Mouse (Mus musculus) activated CD4-positive, CD25-positive, alpha-beta regulatory T cell (primary cell): ENCODE data around the gene Nr2c2ap. TPM values are rescaled to one million over a fixed set of nuclear protein-coding genes. Genes with fewer than 3 reads are reported as not detected.

Source experiments
- polyA plus RNA-seq, 2 experiments: library from polyadenylated mRNA; unstranded; fragments of 100-300 nt; shearing (Covaris generic); gene quantifications; one replicate each; pipeline ENCODE4 v1.2.1; 2017

Nr2c2ap gene
- polyA plus RNA-seq = 10 to 100 TPM; 38.4 to 61.7 TPM

GRCm38 (mm10) chr8:70131166-70131883 is at the start of gene Nr2c2ap:
Gene Nr2c2ap (plus strand): TSS chr8:70131333.

GRCm38 (mm10) chr8:70083285-70083684 is 47.8 kb upstream of the Nr2c2ap start, which contains the start of gene Hapln4:
Gene Hapln4 (plus strand): TSS chr8:70083457.

GRCm38 (mm10) chr8:70120667-70121066 is 10.5 kb upstream of the Nr2c2ap start, which contains the start of gene Ncan:
Gene Ncan (minus strand): TSS chr8:70120873.

GRCm38 (mm10) chr8:70139026-70139857 is 8.1 kb downstream of the Nr2c2ap start, which contains the start of the genes Rfxank, Borcs8 and Mef2b:
Gene Rfxank (minus strand): TSS chr8:70139154.
Gene Borcs8 (plus strand): TSS chr8:70139499.
Gene Mef2b (plus strand): TSS chr8:70139711.

GRCm38 (mm10) chr8:70172043-70172681 is 41.0 kb downstream of the Nr2c2ap start, which contains the start of gene Tmem161a:
Gene Tmem161a (plus strand): TSS chr8:70172356.

Other genes starting within 250 kb of the Nr2c2ap start
- gene Cilp2, start 243.6 kb upstream of the Nr2c2ap start, polyA plus RNA-seq = under 1 TPM; 0.14 to 0.30 TPM
- 1 to 10 TPM; 3.7 to 5.4 TPM for gene Tssk6, start 229.1 kb upstream of the Nr2c2ap start, polyA plus RNA-seq
- 100 to 1,000 TPM; 207 TPM for gene Ndufa13, start 228.8 kb upstream of the Nr2c2ap start, polyA plus RNA-seq
- gene Yjefn3, start 228.6 kb upstream of the Nr2c2ap start, polyA plus RNA-seq = 1 to 10 TPM in 1 of 2 experiments, under 1 TPM in 1; 0.80 to 3.1 TPM
- gene Gatad2a, start 134.9 kb upstream of the Nr2c2ap start, polyA plus RNA-seq = 100 to 1,000 TPM in 1 of 2 experiments, 10 to 100 TPM in 1; 90.0 to 122 TPM
- gene Mau2, start 88.6 kb upstream of the Nr2c2ap start, polyA plus RNA-seq = 10 to 100 TPM; 65.7 to 80.1 TPM
- gene Sugp1, start 88.5 kb upstream of the Nr2c2ap start, polyA plus RNA-seq = 10 to 100 TPM; 57.2 to 63.2 TPM
- gene Tm6sf2, start 58.4 kb upstream of the Nr2c2ap start, polyA plus RNA-seq = under 1 TPM in 1 of 2 experiments, not detected in 1; 0.30 TPM
- gene Hapln4, start 47.9 kb upstream of the Nr2c2ap start, polyA plus RNA-seq = not detected
- gene Ncan, start 10.5 kb upstream of the Nr2c2ap start, polyA plus RNA-seq = under 1 TPM in 1 of 2 experiments, not detected in 1; 0.10 TPM
- gene Rfxank, start 7.8 kb downstream of the Nr2c2ap start, polyA plus RNA-seq = 10 to 100 TPM; 25.1 to 31.2 TPM
- gene Borcs8, start 8.2 kb downstream of the Nr2c2ap start, polyA plus RNA-seq = 10 to 100 TPM; 55.4 to 79.7 TPM
- 1 to 10 TPM in 1 of 2 experiments, under 1 TPM in 1; 0.81 to 1.1 TPM for gene Mef2b, start 8.4 kb downstream of the Nr2c2ap start, polyA plus RNA-seq
- gene Tmem161a, start 41.0 kb downstream of the Nr2c2ap start, polyA plus RNA-seq = 10 to 100 TPM; 26.0 to 43.0 TPM
- 10 to 100 TPM in 1 of 2 experiments, 1 to 10 TPM in 1; 4.8 to 11.1 TPM for gene Slc25a42, start 81.0 kb downstream of the Nr2c2ap start, polyA plus RNA-seq
- 10 to 100 TPM; 28.9 to 34.8 TPM for gene Sugp2, start 102.9 kb downstream of the Nr2c2ap start, polyA plus RNA-seq
- gene Armc6, start 103.1 kb downstream of the Nr2c2ap start, polyA plus RNA-seq = 10 to 100 TPM; 10.4 to 12.5 TPM
- 1 to 10 TPM; 2.9 to 5.7 TPM for gene Homer3, start 151.5 kb downstream of the Nr2c2ap start, polyA plus RNA-seq
- 10 to 100 TPM; 49.1 to 66.3 TPM for gene Ddx49, start 171.2 kb downstream of the Nr2c2ap start, polyA plus RNA-seq
- gene Cope, start 171.2 kb downstream of the Nr2c2ap start, polyA plus RNA-seq = 100 to 1,000 TPM; 346 to 377 TPM
- gene Cers1, start 184.4 kb downstream of the Nr2c2ap start, polyA plus RNA-seq = not detected
- gene Gdf1, start 198.5 kb downstream of the Nr2c2ap start, polyA plus RNA-seq = under 1 TPM; 0.36 to 0.39 TPM
- gene Upf1, start 221.9 kb downstream of the Nr2c2ap start, polyA plus RNA-seq = 10 to 100 TPM; 55.4 to 75.0 TPM
- gene Comp, start 242.2 kb downstream of the Nr2c2ap start, polyA plus RNA-seq = 1 to 10 TPM; 1.0 to 2.2 TPM